Mouse (Mus musculus) T-helper 2 cell (primary cell): Measurements from ENCODE around the gene Olfr616.
"Not testable (repeated sequence)": the region's sequence is repeated elsewhere in the genome, so short reads cannot be mapped to it uniquely, and the experiment has no call there.

ENCODE experiments used
- in situ Hi-C: fragments of 300-600 bp; cut with MboI, MseI; formaldehyde crosslinking; loops from one replicate; pipeline ENCODE4 v1.15.1; 2025; ENCODE audit warnings: high pct_unique_total_duplicates

Gene Olfr616

GRCm38 (mm10) chr7:103569043-103569442 lies at the start of gene Olfr616:
Gene Olfr616 (minus strand): TSS chr7:103569143.
- in situ Hi-C loops = no loop called here

- in situ Hi-C loops = no loop called here
Measured at GRCm38 (mm10) chr7:103612434-103612833, 43.5 kb upstream of the Olfr616 start, which contains the start of gene Olfr620. Gene Olfr620 (minus strand): TSS chr7:103612534.

GRCm38 (mm10) chr7:103607425-103607824 lies 38.5 kb upstream of the Olfr616 start:
- in situ Hi-C loops = no loop called here

- in situ Hi-C loops = no loop called here
Measured at GRCm38 (mm10) chr7:103600275-103600674, 31.3 kb upstream of the Olfr616 start, which contains the start of gene Olfr619. Gene Olfr619 (plus strand): TSS chr7:103600575.

GRCm38 (mm10) chr7:103589803-103590202 lies 20.9 kb upstream of the Olfr616 start, which contains the start of gene Olfr618:
Gene Olfr618 (plus strand): TSS chr7:103590103.
- in situ Hi-C loops = no loop called here

- in situ Hi-C loops = no loop called here
Measured at GRCm38 (mm10) chr7:103572761-103573160, 3.8 kb upstream of the Olfr616 start, which contains the start of gene Olfr617. Gene Olfr617 (plus strand): TSS chr7:103573061.

- in situ Hi-C loops = no loop called here
Measured at GRCm38 (mm10) chr7:103555779-103556178, 13.2 kb downstream of the Olfr616 start, which contains the start of gene Olfr615. Gene Olfr615 (plus strand): TSS chr7:103556079.

- in situ Hi-C loops = no loop called here
Measured at GRCm38 (mm10) chr7:103547774-103548173, 21.2 kb downstream of the Olfr616 start, which contains the start of gene Olfr613. Gene Olfr613 (plus strand): TSS chr7:103548074.

- in situ Hi-C loops = not testable (repeated sequence)
Measured at GRCm38 (mm10) chr7:103542617-103543016, 26.3 kb downstream of the Olfr616 start, which contains the start of gene Olfr612. Gene Olfr612 (minus strand): TSS chr7:103542717.

- in situ Hi-C loops = not testable (repeated sequence)
Measured at GRCm38 (mm10) chr7:103520746-103521145, 48.2 kb downstream of the Olfr616 start, which contains the start of gene Olfr611. Gene Olfr611 (minus strand): TSS chr7:103520846.
